Mouse (Mus musculus) ES-Bruce4 (cell line): ENCODE measurements at regions not wholly inside any gene's neighbourhood (a gene's known extent, or its start where the extent isn't known, plus 50 kb on each side); places are given as distances from the start of the nearest gene placed in this dataset.

ENCODE experiments used
- EP300 ChIP-seq: IDR thresholded peaks from 2 replicates; pipeline ENCODE4 v1.6.1; 2011; ENCODE audit warnings: low read depth, low read length; ENCODE audit not compliant: insufficient read depth
- POLR2A ChIP-seq: IDR thresholded peaks from one replicate; pipeline ENCODE4 v1.8.1; 2011; ENCODE audit warnings: low read length; ENCODE audit not compliant: insufficient read depth

DNA sequence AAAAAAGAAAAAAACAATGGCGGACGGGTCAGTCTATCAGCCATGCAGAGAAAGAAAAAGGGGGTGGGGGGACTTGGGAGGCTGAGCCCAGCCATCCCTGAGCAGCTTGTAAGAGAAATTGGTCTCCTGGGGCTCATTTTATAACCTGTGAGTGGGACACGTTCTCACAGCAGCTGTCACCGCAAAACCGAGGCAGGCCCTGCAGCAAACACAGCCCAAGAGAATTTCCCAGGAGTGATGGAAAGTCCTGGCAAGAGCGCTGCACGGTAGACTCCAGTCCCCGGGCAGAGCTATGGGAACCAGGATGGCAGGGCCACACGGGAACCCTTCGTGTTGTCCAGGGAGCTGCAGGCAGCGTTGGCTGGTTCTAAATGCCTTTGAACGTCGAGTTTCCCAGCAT, 159.3 kb downstream of the Suds3 start:
- no peak for TF ChIP-seq POLR2A
- no peak for TF ChIP-seq EP300
